Mouse (Mus musculus): ENCODE data around the gene Spdye4a.
"Not testable (repeated sequence)": the region's sequence is repeated elsewhere in the genome, so short reads cannot be mapped to it uniquely, and the experiment has no call there.

Gene Spdye4a

GRCm38 (mm10) chr5:143222287-143222686 lies 4.4 kb downstream of the Spdye4a start:
- DNase-seq: no peak

- no peak for DNase-seq
Measured at GRCm38 (mm10) chr5:143220996-143221395, 5.7 kb downstream of the Spdye4a start.

- no peak for DNase-seq
Measured at GRCm38 (mm10) chr5:143213832-143214231, 12.9 kb downstream of the Spdye4a start.

GRCm38 (mm10) chr5:143205015-143205414 lies 21.7 kb downstream of the Spdye4a start:
- DNase-seq: no peak

GRCm38 (mm10) chr5:143196506-143196905 lies 30.2 kb downstream of the Spdye4a start:
- DNase-seq: no peak

- DNase-seq: no peak
Measured at GRCm38 (mm10) chr5:143195166-143195565, 31.5 kb downstream of the Spdye4a start.

- DNase-seq: not testable (repeated sequence)
Measured at GRCm38 (mm10) chr5:143194747-143195146, 31.9 kb downstream of the Spdye4a start.

GRCm38 (mm10) chr5:143192806-143193205 lies 33.9 kb downstream of the Spdye4a start:
- no peak for DNase-seq

- not testable (repeated sequence) for DNase-seq
Measured at GRCm38 (mm10) chr5:143188014-143188413, 38.7 kb downstream of the Spdye4a start.

- DNase-seq: peak; percentile 97
Measured at GRCm38 (mm10) chr5:143180255-143181076, 46.2 kb downstream of the Spdye4a start, which contains the start of the genes Rbak and Spdye4b. TSS of gene Rbak (minus strand) at chr5:143180775. TSS of gene Spdye4b (plus strand) at chr5:143181017.

- peak; percentile 23 for DNase-seq
Measured at GRCm38 (mm10) chr5:143179179-143179578, 47.5 kb downstream of the Spdye4a start.

GRCm38 (mm10) chr5:143177541-143178200 lies 49.0 kb downstream of the Spdye4a start:
- no peak for DNase-seq

GRCm38 (mm10) chr5:143175970-143176369 lies 50.7 kb downstream of the Spdye4a start:
- DNase-seq: no peak
